Mouse (Mus musculus): Measurements from ENCODE around the gene Stard10.
A peak's percentile ranks its signal among the peaks of the same experiment; 100 is the strongest.

Gene Stard10

DNA sequence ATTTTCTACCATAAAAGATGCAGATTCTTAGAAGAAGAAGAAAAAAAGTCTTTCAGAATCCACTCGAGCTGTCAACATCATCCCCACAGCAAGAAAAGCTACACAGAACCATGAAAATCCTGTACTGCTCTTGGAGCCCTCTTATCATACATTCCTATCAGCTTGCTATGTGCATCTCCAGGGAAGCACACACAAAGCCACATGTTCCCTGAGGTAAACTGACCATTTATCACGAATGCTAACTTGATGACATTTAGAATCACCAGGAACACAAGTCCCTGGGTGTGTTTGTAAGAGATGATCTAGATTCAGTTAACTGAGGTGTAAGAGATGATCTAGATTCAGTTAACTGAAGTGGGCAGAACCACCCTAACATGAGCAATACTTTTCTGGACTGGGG lies 10.0 kb upstream of the Stard10 start:
- DNase-seq, result no peak

DNA sequence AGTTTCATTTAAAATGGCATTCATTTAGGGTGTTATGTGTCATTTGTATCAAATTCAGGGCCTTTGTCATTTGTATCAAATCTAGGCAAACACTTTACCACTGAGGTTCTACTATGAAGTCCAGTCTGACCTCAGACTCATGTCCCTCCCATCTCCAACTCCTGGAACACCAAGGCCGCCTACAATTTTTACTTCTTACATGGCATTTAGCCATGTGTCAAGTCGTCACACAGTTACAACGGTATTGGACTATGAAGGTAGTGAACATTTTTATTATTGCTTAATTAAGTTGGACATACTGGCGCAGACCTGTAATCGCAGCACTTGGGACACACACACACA lies 6.9 kb upstream of the Stard10 start:
- no peak for DNase-seq

DNA sequence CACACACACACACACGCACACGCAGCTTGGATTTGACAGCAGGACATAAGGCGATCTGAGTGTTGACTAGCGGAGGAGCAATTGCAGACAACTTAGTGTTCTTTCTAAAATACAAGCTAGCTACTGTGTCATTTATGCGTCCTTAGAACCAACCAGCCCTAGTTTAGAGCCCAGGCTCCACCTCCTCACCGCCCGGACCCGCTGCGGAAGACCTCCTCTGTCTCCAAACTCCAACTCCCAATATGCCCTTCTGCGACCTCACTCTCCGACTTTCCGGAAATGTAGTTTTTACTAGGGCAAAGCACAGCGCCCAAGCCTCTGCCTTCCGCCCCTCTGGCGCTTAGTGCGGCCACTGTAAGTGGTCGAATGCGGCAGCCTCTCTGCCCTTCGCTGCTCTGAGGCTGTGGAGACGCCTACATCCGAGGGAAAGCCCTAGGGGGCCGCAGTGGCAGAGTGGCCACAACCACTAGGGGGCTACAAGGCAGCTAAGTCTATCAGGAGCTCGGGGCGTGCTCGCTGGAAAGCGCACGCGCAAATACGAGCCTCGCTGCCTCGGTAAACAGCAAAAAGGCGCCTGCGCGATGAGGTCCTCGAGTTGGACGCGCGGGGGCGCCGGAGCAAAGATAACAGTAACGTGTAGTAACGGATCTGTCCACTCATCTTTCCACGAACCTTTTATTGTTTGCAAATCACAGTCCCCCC lies 6.4 kb upstream of the Stard10 start:
- DNase-seq, result peak; percentile 98

DNA sequence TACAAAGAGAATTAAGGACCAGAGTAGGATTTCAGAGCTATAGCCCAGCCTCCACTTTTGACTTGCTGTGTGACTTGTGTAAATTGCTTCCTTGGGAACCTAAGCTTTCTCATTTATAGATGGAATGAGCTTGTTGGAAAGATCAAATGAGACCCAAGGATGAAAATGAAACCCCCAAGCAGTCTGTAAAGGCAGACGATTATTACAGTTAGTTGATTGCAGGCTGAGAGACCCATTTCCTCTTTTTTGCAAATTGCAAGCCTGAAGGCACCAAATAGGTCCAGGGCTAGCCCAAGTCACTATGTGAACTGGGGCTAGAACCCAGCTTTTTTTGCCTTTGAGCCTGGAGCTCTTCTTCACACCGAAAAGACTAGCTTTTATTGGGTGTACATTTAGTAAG lies 5.8 kb upstream of the Stard10 start:
- no peak for DNase-seq

DNA sequence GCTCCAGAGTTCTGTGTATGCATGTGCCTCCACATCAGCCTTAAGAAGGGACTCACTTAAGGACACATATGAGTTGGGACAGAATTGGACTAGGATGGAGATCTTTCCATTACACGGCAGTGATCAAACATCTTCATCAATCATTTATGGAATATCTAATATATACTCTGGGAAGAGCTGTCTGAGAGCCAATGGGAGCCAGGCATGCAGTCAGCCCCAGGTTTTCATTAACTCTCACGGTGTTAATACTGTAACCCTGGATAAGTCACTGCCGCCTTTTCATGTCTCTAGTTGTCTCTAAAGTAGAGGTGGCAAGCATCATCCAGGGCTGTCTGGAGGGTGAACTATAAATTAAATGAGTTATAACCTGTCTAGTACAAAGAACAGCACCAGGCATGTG lies 3.9 kb upstream of the Stard10 start:
- no peak for DNase-seq

DNA sequence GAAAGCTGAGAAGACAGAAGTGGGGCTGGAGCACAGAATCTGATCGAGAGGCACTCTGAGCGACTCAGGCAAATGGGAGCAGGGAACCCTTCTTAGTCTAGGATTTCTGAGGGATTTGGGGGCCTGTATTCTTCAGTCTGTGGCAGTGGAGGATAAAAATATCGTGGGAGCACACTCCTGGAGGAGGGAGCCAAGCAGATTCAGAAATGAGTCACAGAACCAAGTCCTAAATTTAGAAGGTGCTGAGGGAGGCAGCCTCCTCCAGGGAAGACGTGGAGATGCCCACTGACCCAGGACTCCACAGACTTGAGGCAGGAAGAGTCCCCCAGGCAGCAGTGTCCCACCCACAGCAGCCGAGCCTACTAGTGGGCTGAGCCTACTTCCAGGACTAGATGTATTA lies 2.5 kb upstream of the Stard10 start:
- no peak for DNase-seq

DNA sequence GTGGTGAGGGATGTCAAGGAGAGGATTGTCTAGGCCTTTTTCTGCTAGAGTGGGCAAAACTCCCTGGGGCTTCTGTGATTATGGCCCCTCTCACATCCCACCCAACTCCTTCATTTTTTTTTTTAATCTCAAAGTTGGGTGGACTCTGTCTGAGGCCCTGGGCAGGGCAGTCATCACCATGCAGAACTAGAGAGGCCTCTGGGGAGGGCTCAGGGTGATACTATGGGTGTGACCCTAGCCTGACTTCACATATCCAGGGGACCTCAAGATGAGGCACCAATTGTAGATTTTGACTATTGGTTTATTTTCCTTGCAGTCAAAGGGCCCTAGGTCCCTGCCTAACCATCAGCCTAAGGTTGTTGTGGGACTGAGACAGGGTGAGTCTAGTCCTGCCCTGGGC lies 1.2 kb upstream of the Stard10 start:
- no peak for DNase-seq

DNA sequence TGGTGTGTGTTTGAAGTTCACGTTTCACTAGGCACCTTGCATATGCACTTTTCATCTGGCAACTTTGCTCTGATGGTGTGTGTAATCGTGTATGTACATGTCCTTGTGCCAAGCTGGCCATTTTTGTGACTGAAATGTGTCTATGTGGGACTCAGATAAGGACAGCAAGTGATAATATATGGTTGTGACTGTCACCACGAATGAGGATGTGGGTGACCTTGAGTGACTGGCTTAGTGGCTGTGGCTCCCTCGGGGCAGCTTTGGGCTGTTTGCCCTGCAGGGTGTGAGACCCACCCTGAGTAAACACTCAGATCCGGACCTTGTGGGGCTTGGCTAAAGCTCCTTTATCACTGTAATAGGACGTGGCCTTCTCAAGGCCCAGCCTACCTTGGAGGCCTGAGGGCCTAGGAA lies 290 bp upstream of the Stard10 start:
- DNase-seq, result no peak

DNA sequence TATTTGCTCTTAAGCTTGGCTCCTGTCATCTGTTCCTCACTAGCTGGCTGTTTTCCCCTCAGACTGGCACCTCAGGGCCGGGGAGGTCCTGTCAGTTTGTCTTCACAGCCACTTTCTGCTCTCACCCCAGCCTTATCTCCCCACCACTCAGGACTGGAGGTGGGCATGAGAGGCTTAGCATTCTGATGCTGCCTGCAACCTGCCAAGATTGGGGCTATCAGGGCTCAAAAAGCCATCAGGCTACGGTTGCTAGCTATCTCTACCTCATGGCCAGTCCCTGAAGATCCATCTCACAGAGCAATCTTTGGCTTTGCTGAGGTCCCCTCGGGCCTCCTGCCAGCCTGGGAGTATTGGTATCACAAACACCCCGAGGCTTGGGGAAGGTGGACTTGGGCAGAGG lies 2.0 kb downstream of the Stard10 start:
- no peak for DNase-seq

DNA sequence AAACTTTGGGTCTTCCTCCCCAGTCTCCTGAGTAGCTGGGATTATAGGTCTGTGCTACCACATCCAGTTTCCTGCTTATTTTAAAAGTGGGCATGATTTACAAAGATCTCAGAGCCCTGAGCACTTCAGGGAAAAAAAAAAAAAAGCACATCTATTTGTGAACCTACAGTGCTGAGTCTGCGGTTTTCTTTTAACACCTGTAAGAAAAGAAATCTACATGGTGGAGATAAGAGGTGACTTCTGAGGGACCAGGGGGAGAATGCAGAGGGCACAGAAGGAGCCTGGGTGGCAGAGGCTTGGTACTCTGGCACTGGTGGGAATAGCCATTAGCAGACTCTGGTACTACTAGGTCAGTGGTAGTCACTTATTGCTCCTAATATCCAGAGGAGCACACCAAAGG lies 2.9 kb downstream of the Stard10 start:
- DNase-seq, result no peak

DNA sequence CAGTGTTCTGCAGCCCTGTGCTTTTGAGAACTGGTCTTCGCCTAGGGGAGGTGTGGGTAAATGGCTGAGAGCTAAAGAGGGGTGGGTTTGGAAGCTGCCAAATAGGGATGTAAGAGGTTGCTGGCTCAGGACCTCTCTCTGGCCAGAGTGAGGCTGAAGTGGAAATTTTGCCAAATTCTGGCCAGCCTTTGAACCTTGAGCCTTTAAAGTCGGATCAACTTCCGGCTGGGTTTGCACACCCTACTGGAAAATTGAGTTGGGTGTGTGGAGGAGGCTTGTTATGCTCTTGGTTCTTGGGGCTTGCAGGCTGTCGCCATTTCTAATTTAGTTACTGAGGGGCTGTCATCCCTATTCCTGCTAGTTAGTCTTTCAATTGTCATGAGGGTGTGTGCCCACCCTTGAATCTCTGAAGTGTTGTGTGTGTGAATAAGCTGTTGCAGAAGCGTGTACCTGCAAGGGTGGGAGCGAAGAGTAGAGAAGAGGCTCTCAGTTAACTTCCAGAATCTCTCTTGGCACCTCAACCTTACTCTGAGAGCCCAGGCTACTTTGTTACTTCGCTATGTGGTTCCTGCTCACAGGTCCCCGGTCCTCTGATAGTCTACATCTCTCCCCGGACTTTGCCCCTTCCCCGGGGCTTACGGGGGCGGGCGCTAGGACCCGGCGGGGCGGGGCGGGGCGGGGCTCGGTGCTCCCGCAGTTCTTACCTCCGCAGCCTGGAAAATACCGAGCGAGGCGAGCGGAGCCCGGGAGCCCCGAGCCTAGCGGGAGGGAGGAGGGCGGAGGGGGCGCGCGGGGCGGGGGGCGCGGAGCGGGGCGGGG lies 3.7 kb downstream of the Stard10 start:
- DNase-seq, result no peak

DNA sequence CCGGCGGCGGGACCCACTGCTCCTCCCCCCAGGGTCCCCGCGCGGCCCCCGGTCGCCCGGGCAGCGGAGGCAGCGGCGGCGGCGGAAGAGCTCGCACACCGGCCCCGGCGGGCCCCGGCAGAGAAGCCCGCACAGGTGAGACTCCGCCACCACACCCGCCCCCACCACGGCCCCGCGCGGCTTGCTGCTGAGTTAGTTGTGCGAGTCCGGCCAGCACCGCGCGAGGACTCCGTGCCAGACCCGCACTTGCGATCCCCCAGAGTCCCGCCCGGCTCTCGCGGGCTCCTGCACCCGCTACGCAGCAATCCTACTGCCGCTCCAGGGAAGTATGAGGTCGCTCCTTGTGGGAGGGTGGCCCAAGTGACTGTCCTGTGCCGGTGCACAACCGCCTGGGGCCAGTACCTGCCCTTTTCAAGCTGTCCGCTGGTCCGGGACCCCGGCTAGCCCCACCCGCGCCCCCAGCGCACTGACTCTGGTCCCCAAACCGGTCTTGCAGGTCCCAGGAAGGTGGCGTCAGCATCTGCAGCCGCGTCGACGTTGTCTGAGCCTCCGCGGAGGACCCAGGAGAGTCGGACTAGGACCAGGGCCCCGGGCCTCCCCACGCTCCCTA lies 4.4 kb downstream of the Stard10 start:
- peak; percentile 65 for DNase-seq

DNA sequence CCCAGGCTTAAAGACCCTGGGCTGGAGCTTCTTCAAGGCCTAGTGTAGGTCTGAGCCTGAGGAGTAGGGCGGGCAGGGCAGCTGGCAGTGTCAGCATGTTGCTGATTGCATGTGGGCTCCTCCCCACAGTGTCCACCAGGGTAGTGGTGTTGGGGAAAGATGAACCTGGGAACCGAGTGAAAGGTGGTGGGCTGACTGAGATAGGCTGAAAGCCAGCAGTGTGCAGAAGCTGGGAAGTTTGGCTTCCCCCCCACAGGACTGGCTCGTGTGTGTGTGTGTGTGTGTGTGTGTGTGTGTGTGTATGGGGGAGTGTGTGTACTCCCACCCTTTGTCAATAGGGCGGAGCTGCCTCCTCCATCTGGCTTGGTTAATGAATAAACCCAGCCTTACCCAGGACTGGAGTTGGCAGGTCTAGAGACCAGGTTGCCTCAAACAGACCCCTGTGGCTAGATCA lies 6.3 kb downstream of the Stard10 start:
- DNase-seq, result peak; percentile 64

DNA sequence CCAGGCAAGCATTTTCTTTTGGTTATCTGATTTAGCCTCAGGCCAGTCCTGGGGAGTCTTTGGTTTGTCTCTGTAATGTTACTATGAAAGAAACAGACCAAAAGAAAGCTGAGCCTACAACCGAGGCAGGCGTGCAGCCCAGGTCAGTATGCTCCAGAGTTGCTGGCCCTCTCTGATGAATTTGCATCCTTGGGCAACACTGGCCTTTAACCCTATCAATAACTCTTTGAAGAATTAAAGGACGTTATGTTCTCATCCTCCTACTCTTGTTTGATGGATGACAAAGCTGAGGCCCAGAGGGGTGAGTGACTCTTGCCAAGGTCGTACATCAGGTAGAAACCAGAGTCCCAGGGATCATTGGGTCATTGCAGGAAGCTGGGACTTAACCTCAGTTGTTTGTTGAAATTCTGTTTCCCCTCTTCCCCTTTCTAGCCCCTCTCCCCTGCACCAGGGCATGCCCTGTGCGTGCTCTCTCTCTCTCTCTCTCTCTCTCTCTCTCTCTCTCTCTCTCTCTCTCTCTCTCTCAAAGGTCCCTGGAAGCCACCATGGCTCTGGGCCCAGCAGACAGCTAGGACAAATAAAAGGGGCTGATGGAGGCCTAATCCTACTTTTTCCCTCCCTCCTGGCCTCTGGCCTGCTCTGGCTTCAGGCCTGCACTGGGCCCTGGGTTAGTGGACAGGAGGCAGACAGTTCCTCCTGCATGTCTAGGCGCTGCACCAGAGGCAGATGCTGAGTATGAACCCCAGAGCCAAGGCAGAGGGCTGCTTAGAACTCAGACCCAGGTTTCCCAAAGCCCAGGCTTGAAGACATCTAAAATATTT lies 7.5 kb downstream of the Stard10 start:
- no peak for DNase-seq

DNA sequence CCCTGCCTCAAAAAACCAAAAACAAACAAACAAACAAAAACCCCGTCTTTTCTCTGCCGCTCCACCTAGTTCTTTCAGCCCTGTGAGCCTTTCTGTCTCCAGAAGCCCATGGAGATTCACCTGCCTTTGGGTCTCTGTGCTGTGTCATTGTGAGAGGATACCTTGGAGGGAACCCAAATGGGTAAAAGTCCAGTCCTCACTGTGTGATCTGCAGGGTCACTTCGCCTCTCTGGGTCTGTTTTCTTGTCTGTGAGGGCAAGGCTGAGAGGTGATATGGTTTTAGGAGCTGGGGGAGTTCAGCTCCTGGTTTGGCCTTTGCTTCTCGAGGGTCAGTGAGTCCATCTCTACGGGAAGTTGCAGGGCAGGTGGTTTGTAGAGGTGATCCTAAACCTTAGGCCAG lies 9.1 kb downstream of the Stard10 start:
- DNase-seq, result no peak

DNA sequence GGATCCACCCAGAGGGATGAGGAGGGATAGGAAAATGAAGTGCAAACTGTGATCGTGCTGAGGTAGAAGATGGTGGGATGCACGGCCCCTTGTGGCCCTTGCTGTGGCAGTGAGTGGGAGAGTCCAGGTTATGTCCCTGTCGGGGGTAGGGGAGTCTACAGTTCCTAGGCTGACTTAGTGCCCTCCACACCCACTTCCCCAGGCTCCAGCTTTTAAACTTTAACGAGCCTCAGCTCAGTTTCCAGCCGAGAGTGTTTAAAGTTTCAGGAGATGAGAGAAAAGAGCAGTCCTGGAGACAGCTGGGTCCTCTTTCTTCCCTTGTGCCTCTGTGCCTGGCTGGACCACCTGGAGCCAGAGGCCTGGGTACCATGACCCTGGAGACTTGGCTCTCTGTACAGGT lies 10.4 kb downstream of the Stard10 start:
- DNase-seq, result no peak

DNA sequence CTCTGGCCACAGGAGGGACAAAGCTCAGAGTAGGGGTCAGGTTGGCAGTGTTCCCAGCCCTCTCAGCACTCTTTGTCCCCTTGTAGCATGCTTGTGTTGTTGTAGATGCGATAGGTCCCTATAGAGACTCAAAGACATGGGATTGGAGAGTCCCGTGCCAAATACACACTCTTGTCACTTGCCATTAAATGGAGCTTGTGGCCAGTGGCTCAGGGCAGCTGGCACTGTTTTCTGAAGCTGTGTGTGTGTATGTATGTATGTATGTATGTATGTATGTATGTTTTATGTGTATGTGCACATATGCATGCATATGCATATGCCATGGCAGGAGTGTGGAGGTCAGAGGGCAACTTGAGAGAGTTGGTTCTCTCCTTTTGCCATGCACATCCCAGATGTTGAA lies 10.9 kb downstream of the Stard10 start:
- DNase-seq, result no peak

DNA sequence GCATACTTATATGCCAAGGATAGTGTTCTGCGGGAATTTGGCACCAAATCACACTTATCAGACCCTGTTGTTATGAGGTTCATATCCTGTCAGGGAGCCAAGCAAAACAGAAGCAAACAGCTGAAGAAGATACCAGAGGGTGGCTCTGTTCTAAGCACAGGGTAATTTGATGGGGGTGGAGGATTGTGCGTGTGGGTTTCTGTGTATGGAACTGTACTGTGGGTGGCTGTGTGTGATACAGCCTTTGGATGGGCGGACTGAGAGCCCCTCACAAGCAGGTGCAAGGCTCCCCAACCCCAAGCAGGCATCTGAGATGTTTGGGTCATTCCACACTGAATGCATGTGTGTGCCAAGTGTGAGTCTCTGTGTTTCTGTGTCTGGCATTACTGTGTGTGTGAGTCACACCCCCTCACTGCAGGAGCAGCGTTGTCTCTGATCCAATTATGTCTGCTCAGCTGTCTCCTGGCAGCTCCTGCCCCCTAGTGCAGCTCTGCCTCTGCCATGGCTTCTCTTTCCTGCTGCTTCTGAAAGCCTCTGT lies 11.8 kb downstream of the Stard10 start:
- DNase-seq, result peak; percentile 71

DNA sequence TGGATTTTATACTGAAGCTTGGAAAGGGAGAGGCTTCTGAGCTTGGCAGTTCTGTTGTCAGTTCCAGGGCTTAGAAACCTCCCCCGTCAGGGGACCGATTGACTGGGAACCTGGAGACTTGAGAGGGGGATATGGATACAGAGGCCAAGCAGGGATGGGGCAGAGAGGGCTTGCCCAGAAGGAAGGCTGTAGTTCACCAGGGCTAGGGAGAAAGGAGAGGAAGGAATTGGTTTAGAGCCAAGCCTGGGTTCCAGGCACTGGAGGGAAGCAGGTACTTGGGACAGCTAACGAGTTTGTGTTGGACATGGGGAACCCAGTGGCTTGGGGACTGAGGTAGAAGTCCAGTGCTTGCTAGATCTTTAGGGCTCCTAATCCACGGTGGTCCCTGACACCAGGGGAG lies 12.7 kb downstream of the Stard10 start:
- no peak for DNase-seq

DNA sequence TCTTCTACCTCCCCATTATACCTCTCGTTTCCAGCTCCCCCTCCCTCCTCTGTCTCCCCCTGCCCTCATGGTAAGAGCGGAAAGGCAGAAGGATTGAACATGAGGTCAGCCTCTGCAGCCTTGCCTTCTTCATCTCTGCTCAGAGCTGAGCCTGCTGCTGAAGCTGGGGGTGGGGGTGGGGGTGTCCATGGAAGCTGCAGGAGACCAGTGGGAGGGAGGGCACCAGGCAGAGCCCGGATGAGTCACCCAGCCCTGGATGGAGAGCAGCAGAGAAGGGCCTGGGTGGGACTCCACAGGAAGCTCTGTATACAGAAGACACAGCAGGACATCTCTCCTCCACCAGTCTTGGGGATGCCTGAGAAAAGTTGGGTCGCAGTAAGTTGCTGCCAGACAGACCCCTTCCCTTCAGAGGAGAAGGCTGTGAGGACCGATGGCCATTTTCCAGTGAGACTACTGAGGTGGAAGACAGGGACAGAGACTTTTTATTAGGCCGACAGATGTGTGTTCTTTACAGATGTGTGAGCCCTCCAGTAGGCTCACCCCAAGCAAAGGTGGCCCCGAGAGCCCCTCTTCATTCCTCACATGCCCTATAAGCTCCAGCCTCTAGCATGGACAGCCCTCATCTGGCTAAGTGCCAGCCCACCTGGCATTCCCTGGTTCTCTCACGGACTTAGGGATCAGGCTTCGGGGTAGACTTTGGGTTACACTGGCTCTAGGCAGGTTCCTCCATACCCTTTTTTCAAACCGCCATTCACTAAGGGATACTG lies 13.4 kb downstream of the Stard10 start:
- no peak for DNase-seq

DNA sequence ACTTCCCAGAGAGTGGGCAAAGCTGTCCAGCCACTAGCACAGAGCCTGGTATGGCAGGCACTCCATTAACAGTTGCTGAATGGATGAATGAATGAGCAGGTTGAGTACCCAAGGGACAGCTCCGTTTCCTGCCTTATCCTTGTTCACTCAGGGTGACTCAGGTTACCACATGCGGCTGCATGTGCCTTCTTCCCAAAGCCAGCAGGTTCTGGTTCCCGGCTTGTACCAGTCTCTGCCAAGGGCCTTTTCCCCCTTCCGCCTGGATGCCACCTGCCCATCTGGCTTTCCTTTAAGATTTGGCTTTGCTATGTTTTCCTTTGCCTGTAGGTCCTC lies 13.9 kb downstream of the Stard10 start:
- DNase-seq, result peak; percentile 84

DNA sequence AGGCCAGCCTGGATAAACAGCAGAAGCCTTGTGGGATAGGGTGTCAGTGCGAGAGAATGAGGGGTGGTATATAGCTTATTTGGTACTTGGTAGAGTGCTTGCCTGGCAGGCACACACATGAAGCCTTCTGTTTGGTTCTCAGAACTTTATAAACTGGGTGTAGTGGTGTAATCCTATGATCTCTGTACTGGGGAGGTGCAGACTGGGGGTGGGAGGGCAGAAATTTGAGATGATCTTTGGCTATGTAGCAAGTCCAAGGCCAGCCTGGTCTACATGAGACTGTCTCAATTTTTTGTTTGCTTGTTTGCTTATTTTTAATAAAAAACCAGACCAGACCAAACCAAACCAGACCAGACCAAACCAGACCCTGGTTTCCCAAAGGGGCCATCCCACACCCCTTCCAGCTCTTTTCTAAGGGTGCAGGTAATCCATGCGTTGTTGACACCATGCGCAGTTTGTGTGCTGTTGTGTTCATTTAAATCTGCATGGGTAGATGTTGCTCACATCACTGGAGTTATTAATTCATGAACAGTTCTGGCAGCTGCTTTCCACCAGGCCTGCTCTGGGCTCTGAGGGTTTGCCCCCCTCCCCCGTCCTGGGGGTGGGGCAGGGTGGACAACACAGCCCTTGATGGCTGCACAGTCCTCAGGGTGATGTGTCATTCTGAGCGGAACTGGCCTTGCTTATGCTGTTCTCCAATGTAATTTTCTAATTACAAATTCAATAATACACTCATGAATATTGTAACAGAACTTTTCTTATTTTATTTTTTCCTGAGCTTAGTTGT lies 15.4 kb downstream of the Stard10 start:
- no peak for DNase-seq
